Mouse (Mus musculus) midbrain, embryonic 12.5 days (tissue): Measurements from ENCODE around the gene C3. TPM values are rescaled to one million over a fixed set of nuclear protein-coding genes. Genes with fewer than 3 reads are reported as not detected.
A peak's percentile ranks its signal among the peaks of the same experiment; 100 is the strongest.

ENCODE experiments used
- ATAC-seq: fragments of 200-750 bp; cut with Nextera tagmentation; 2 replicates; pipeline ENCODE4 v1.8.0; 2017; ENCODE audit warnings: low read depth, moderate TSS enrichment, moderate library complexity; ENCODE audit not compliant: low FRiP score
- H3K27ac ChIP-seq: fragments of 300-500 bp; sonication (generic); replicated peaks from 2 replicates; pipeline ENCODE4 v1.5.1; 2016; ENCODE audit warnings: mild to moderate bottlenecking
- H3K27me3 ChIP-seq: fragments of 300-500 bp; sonication (generic); 2 replicates; pipeline ENCODE4 v1.6.1; 2016; ENCODE audit warnings: mild to moderate bottlenecking
- H3K36me3 ChIP-seq: fragments of 300-500 bp; sonication (generic); 2 replicates; pipeline ENCODE4 v1.6.1; 2016
- H3K4me1 ChIP-seq: fragments of 300-500 bp; sonication (generic); 2 replicates; pipeline ENCODE4 v1.6.1; 2016
- H3K4me2 ChIP-seq: fragments of 300-500 bp; sonication (generic); replicated peaks from 2 replicates; pipeline ENCODE4 v1.6.1; 2016; ENCODE audit warnings: mild to moderate bottlenecking, moderate library complexity
- H3K4me3 ChIP-seq: fragments of 300-500 bp; sonication (generic); 2 replicates; pipeline ENCODE4 v1.5.1; 2016; ENCODE audit warnings: mild to moderate bottlenecking
- H3K9ac ChIP-seq: fragments of 300-500 bp; sonication (generic); replicated peaks from 2 replicates; pipeline ENCODE4 v1.6.1; 2016; ENCODE audit warnings: mild to moderate bottlenecking, moderate library complexity
- H3K9me3 ChIP-seq: fragments of 300-500 bp; sonication (generic); 2 replicates; pipeline ENCODE4 v1.6.1; 2016; ENCODE audit warnings: mild to moderate bottlenecking
- WGBS: fragments of 180-500 bp; shearing (Covaris S2); methylation state at CpG from one replicate; pipeline ENCODE4 v1.1.7; 2016; 5-methylcytosine and 5-hydroxymethylcytosine counted together
- polyA plus RNA-seq: library from polyadenylated mRNA; unstranded; fragments of >200 nt; fragmentation: Nextera tagmentation; extraction: Ambion mirVana; gene quantifications from 2 replicates; pipeline ENCODE4 v1.2.1, GENCODE M21; 2016

Gene C3
- polyA plus RNA-seq, 1 experiment from 2014 or later: 0.50 TPM

GRCm38 (mm10) chr17:57261796-57262195, 33.9 kb upstream of the C3 start:
- 60% methylated on average over 1 of the region's 1 CpGs for WGBS
- Histone ChIP-seq H3K9me3 (no peaks in the 10 kb centered on the region), H3K4me2 (no peak overlapping the region), H3K27ac (no peak overlapping the region), H3K9ac (no peak overlapping the region), H3K36me3 (peaks cover 59% of the 10 kb centered on the region), H3K4me1 (no peaks in the 10 kb centered on the region), H3K4me3 (no peak overlapping the region), H3K27me3 (no peaks in the 10 kb centered on the region)
- no peak for ATAC-seq

GRCm38 (mm10) chr17:57261286-57261685, 33.4 kb upstream of the C3 start:
- ATAC-seq: no peak
- no peaks in the 10 kb centered on the region for H3K27me3 ChIP-seq
- H3K27ac ChIP-seq: no peak overlapping the region
- no peak overlapping the region for H3K9ac ChIP-seq
- peaks cover 63% of the 10 kb centered on the region for H3K36me3 ChIP-seq
- no peak overlapping the region for H3K4me3 ChIP-seq
- H3K4me1 ChIP-seq: no peaks in the 10 kb centered on the region
- WGBS: 95% methylated on average over 4 of the region's 4 CpGs
- no peaks in the 10 kb centered on the region for H3K9me3 ChIP-seq
- H3K4me2 ChIP-seq: no peak overlapping the region

- Histone ChIP-seq H3K4me1 (no peaks in the 10 kb centered on the region), H3K9me3 (no peaks in the 10 kb centered on the region), H3K27ac (no peak overlapping the region), H3K36me3 (peaks cover 66% of the 10 kb centered on the region), H3K4me3 (no peak overlapping the region), H3K9ac (no peak overlapping the region), H3K27me3 (no peaks in the 10 kb centered on the region), H3K4me2 (no peak overlapping the region)
- WGBS: 93% methylated on average over 9 of the region's 9 CpGs
- no peak for ATAC-seq
Observed at GRCm38 (mm10) chr17:57260351-57260750, 32.4 kb upstream of the C3 start.

- H3K4me2 ChIP-seq: no peak overlapping the region
- no peaks in the 10 kb centered on the region for H3K9me3 ChIP-seq
- no peak overlapping the region for H3K9ac ChIP-seq
- peaks cover 72% of the 10 kb centered on the region for H3K36me3 ChIP-seq
- no peak overlapping the region for H3K27ac ChIP-seq
- no peak for ATAC-seq
- no peaks in the 10 kb centered on the region for H3K4me1 ChIP-seq
- WGBS: 95% methylated on average over 8 of the region's 8 CpGs
- H3K27me3 ChIP-seq: no peaks in the 10 kb centered on the region
- H3K4me3 ChIP-seq: no peak overlapping the region
Observed at GRCm38 (mm10) chr17:57259742-57260141, 31.8 kb upstream of the C3 start.

- H3K9me3 ChIP-seq: no peaks in the 10 kb centered on the region
- H3K4me3 ChIP-seq: no peak overlapping the region
- no peaks in the 10 kb centered on the region for H3K4me1 ChIP-seq
- no peak overlapping the region for H3K9ac ChIP-seq
- H3K27ac ChIP-seq: no peak overlapping the region
- no peaks in the 10 kb centered on the region for H3K27me3 ChIP-seq
- no peak overlapping the region for H3K4me2 ChIP-seq
- no peak for ATAC-seq
- H3K36me3 ChIP-seq: peaks cover 83% of the 10 kb centered on the region
- WGBS: 90% methylated on average over 3 of the region's 3 CpGs
Observed at GRCm38 (mm10) chr17:57258191-57258590, 30.3 kb upstream of the C3 start.

- 96% methylated on average over 22 of the region's 22 CpGs for WGBS
- Histone ChIP-seq H3K9ac (no peak overlapping the region), H3K9me3 (no peaks in the 10 kb centered on the region), H3K4me2 (no peak overlapping the region), H3K4me3 (no peak overlapping the region), H3K4me1 (no peaks in the 10 kb centered on the region), H3K27ac (no peak overlapping the region), H3K27me3 (no peaks in the 10 kb centered on the region), H3K36me3 (peaks cover 71% of the 10 kb centered on the region)
- ATAC-seq: no peak
Observed at GRCm38 (mm10) chr17:57256921-57257485, 29.1 kb upstream of the C3 start.

GRCm38 (mm10) chr17:57255354-57255753, 27.4 kb upstream of the C3 start:
- H3K36me3 ChIP-seq: peaks cover 55% of the 10 kb centered on the region

GRCm38 (mm10) chr17:57253306-57253705, 25.4 kb upstream of the C3 start:
- no peak for ATAC-seq
- WGBS: 84% methylated on average over 6 of the region's 6 CpGs

More at GRCm38 (mm10) chr17:57255354-57255753, 27.4 kb upstream of the C3 start:
- Histone ChIP-seq H3K9ac (no peak overlapping the region), H3K27ac (no peak overlapping the region), H3K4me1 (peaks cover 7% of the 10 kb centered on the region), H3K9me3 (no peaks in the 10 kb centered on the region), H3K4me2 (no peak overlapping the region), H3K27me3 (no peaks in the 10 kb centered on the region), H3K4me3 (no peak overlapping the region)
- no peak for ATAC-seq
- WGBS: 95% methylated on average over 14 of the region's 14 CpGs

GRCm38 (mm10) chr17:57251431-57251830, 23.5 kb upstream of the C3 start:
- Histone ChIP-seq H3K27me3 (no peaks in the 10 kb centered on the region), H3K4me2 (no peak overlapping the region), H3K4me1 (peaks cover 28% of the 10 kb centered on the region), H3K9me3 (no peaks in the 10 kb centered on the region), H3K9ac (no peak overlapping the region), H3K27ac (no peak overlapping the region), H3K36me3 (peaks cover 25% of the 10 kb centered on the region), H3K4me3 (no peak overlapping the region)
- WGBS: 91% methylated on average over 3 of the region's 3 CpGs
- ATAC-seq: no peak

More at GRCm38 (mm10) chr17:57253306-57253705, 25.4 kb upstream of the C3 start:
- H3K4me1 ChIP-seq: peaks cover 22% of the 10 kb centered on the region
- peaks cover 41% of the 10 kb centered on the region for H3K36me3 ChIP-seq
- no peak overlapping the region for H3K4me3 ChIP-seq
- no peak overlapping the region for H3K9ac ChIP-seq
- H3K27ac ChIP-seq: no peak overlapping the region
- H3K27me3 ChIP-seq: no peaks in the 10 kb centered on the region
- no peak overlapping the region for H3K4me2 ChIP-seq
- H3K9me3 ChIP-seq: no peaks in the 10 kb centered on the region

- Histone ChIP-seq H3K4me1 (peaks cover 32% of the 10 kb centered on the region), H3K9me3 (no peaks in the 10 kb centered on the region), H3K36me3 (peaks cover 24% of the 10 kb centered on the region), H3K4me2 (peak overlapping the region; percentile 93), H3K27ac (no peak overlapping the region), H3K4me3 (peak overlapping the region; percentile 71), H3K9ac (peak overlapping the region; percentile 66), H3K27me3 (no peaks in the 10 kb centered on the region)
- 2% methylated on average over 33 of the region's 33 CpGs for WGBS
- ATAC-seq: no peak
Observed at GRCm38 (mm10) chr17:57250461-57251160, 22.7 kb upstream of the C3 start.

GRCm38 (mm10) chr17:57249186-57250181, 21.5 kb upstream of the C3 start, which contains the start of gene Trip10:
Gene Trip10 (plus strand): TSS chr17:57249455.
- peaks cover 32% of the 10 kb centered on the region for H3K4me1 ChIP-seq
- peak; percentile 20 for ATAC-seq
- under 1% methylated on average over 46 of the region's 52 CpGs for WGBS

GRCm38 (mm10) chr17:57248771-57249170, 20.8 kb upstream of the C3 start:
- Histone ChIP-seq H3K4me3 (peak overlapping the region; percentile 71), H3K4me2 (peak overlapping the region; percentile 93), H3K9ac (peak overlapping the region; percentile 44), H3K27ac (peak overlapping the region; percentile 85), H3K9me3 (no peaks in the 10 kb centered on the region), H3K36me3 (peaks cover 15% of the 10 kb centered on the region), H3K4me1 (peaks cover 32% of the 10 kb centered on the region), H3K27me3 (no peaks in the 10 kb centered on the region)
- 13% methylated on average over 13 of the region's 13 CpGs for WGBS
- ATAC-seq: no peak

More at GRCm38 (mm10) chr17:57249186-57250181, 21.5 kb upstream of the C3 start, which contains the start of gene Trip10:
- peaks cover 18% of the 10 kb centered on the region for H3K36me3 ChIP-seq
- H3K4me2 ChIP-seq: peak within 1 kb of the TSS; percentile 93
- H3K27ac ChIP-seq: peak within 1 kb of the TSS; percentile 85
- H3K4me3 ChIP-seq: peak within 1 kb of the TSS; percentile 71
- H3K9ac ChIP-seq: peak within 1 kb of the TSS; percentile 66
- H3K9me3 ChIP-seq: no peaks in the 10 kb centered on the region
- no peaks in the 10 kb centered on the region for H3K27me3 ChIP-seq
